Mouse (Mus musculus) stomach, embryonic 16.5 days (tissue): ENCODE data around the gene Nwd1. TPM values are rescaled to one million over a fixed set of nuclear protein-coding genes. Genes with fewer than 3 reads are reported as not detected.

ENCODE experiments used
- ATAC-seq: fragments of 200-750 bp; cut with Nextera tagmentation; 2 replicates; pipeline ENCODE4 v1.8.0; 2017; ENCODE audit warnings: moderate number of reproducible peaks, moderate TSS enrichment; ENCODE audit not compliant: insufficient read depth, low FRiP score
- H3K27ac ChIP-seq: fragments of 300-500 bp; sonication (generic); 2 replicates; pipeline ENCODE4 v1.5.1; 2014; ENCODE audit warnings: low read length
- H3K27me3 ChIP-seq: fragments of 300-500 bp; sonication (generic); 2 replicates; pipeline ENCODE4 v1.6.1; 2014; ENCODE audit warnings: low read length, control low read depth, mixed read lengths; ENCODE audit not compliant: control insufficient read depth, insufficient read depth
- H3K36me3 ChIP-seq: fragments of 300-500 bp; sonication (generic); 2 replicates; pipeline ENCODE4 v1.6.1; 2014; ENCODE audit warnings: low read length; ENCODE audit not compliant: control insufficient read depth, insufficient read depth
- H3K4me1 ChIP-seq: fragments of 300-500 bp; sonication (generic); 2 replicates; pipeline ENCODE4 v1.6.1; 2014; ENCODE audit warnings: low read length, control low read depth, mixed read lengths; ENCODE audit not compliant: control insufficient read depth, insufficient read depth
- H3K4me2 ChIP-seq: fragments of 300-500 bp; sonication (generic); 2 replicates; pipeline ENCODE4 v1.6.1; 2014; ENCODE audit warnings: low read depth, low read length, mixed read lengths
- H3K4me3 ChIP-seq: fragments of 300-500 bp; sonication (generic); replicated peaks from 2 replicates; pipeline ENCODE4 v1.5.1; 2014; ENCODE audit warnings: mild to moderate bottlenecking, low read length
- H3K9ac ChIP-seq: fragments of 300-500 bp; sonication (generic); 2 replicates; pipeline ENCODE4 v1.6.1; 2014; ENCODE audit warnings: low read length
- H3K9me3 ChIP-seq: fragments of 300-500 bp; sonication (generic); replicated peaks from 2 replicates; pipeline ENCODE4 v1.6.1; 2016; ENCODE audit warnings: low read length, control low read depth; ENCODE audit not compliant: control insufficient read depth
- WGBS: fragments of 180-500 bp; shearing (Covaris S2); extraction: QIAGEN DNeasy Blood & Tissue Kit; methylation state at CpG from one replicate; pipeline ENCODE4 v1.1.7; 2014; 5-methylcytosine and 5-hydroxymethylcytosine counted together
- polyA plus RNA-seq: library from polyadenylated mRNA; unstranded; fragments of >200 nt; fragmentation: Nextera tagmentation; extraction: Ambion mirVana; gene quantifications from 2 replicates; pipeline ENCODE4 v1.2.1, GENCODE M21; 2015

Nwd1 gene
- polyA plus RNA-seq, 1 experiment from 2014 or later: 0.09 TPM

GRCm38 (mm10) chr8:72723651-72724001 is 77.1 kb downstream of the Nwd1 start:
- H3K27me3 ChIP-seq: no peaks in the 10 kb centered on the region

GRCm38 (mm10) chr8:72728636-72729035 is 82.1 kb downstream of the Nwd1 start:
- 87% methylated on average over 1 of the region's 1 CpGs for WGBS
- H3K4me1 ChIP-seq: peaks cover 11% of the 10 kb centered on the region; the same call in 1 of the 2 replicates
- ATAC-seq: no peak
- no peaks in the 10 kb centered on the region for H3K9me3 ChIP-seq
- no peak overlapping the region for H3K27ac ChIP-seq
- H3K4me3 ChIP-seq: no peak overlapping the region
- H3K36me3 ChIP-seq: peaks cover 62% of the 10 kb centered on the region
- H3K4me2 ChIP-seq: no peak overlapping the region
- H3K27me3 ChIP-seq: no peaks in the 10 kb centered on the region
- no peak overlapping the region for H3K9ac ChIP-seq

More at GRCm38 (mm10) chr8:72723651-72724001, 77.1 kb downstream of the Nwd1 start:
- WGBS: under 1% methylated on average over 30 of the region's 30 CpGs
- Histone ChIP-seq H3K9ac (peak overlapping the region; percentile 97), H3K27ac (no peak overlapping the region), H3K4me3 (peak overlapping the region; percentile 95), H3K36me3 (peaks cover 27% of the 10 kb centered on the region; the same call in 1 of the 2 replicates), H3K9me3 (no peaks in the 10 kb centered on the region), H3K4me1 (peaks cover 9% of the 10 kb centered on the region; the same call in 1 of the 2 replicates), H3K4me2 (peak overlapping the region; percentile 93)
- no peak for ATAC-seq

GRCm38 (mm10) chr8:72735001-72735400 is 88.5 kb downstream of the Nwd1 start:
- Histone ChIP-seq H3K9me3 (no peaks in the 10 kb centered on the region), H3K36me3 (peaks cover 58% of the 10 kb centered on the region), H3K27me3 (no peaks in the 10 kb centered on the region), H3K4me1 (no peaks in the 10 kb centered on the region), H3K27ac (no peak overlapping the region), H3K4me3 (no peak overlapping the region), H3K9ac (no peak overlapping the region), H3K4me2 (no peak overlapping the region)
- no peak for ATAC-seq
- WGBS: 75% methylated on average over 5 of the region's 5 CpGs

GRCm38 (mm10) chr8:72736868-72737267 is 90.4 kb downstream of the Nwd1 start:
- no peak overlapping the region for H3K27ac ChIP-seq
- H3K9ac ChIP-seq: no peak overlapping the region
- H3K4me1 ChIP-seq: no peaks in the 10 kb centered on the region
- no peak for ATAC-seq
- H3K4me3 ChIP-seq: no peak overlapping the region
- H3K27me3 ChIP-seq: no peaks in the 10 kb centered on the region
- H3K36me3 ChIP-seq: peaks cover 42% of the 10 kb centered on the region
- no peak overlapping the region for H3K4me2 ChIP-seq
- no peaks in the 10 kb centered on the region for H3K9me3 ChIP-seq

GRCm38 (mm10) chr8:72746061-72746460 is 99.5 kb downstream of the Nwd1 start:
- H3K27ac ChIP-seq: no peak overlapping the region
- peaks cover 41% of the 10 kb centered on the region for H3K36me3 ChIP-seq
- H3K9me3 ChIP-seq: no peaks in the 10 kb centered on the region
- no peak overlapping the region for H3K4me3 ChIP-seq
- H3K4me2 ChIP-seq: no peak overlapping the region
- H3K4me1 ChIP-seq: no peaks in the 10 kb centered on the region
- ATAC-seq: 0 out of 2 replicates have a peak, but pooled peaks have one; percentile 16
- H3K9ac ChIP-seq: no peak overlapping the region
- WGBS: 35% methylated on average over 5 of the region's 5 CpGs
- H3K27me3 ChIP-seq: no peaks in the 10 kb centered on the region

- Histone ChIP-seq H3K27ac (no peak overlapping the region), H3K36me3 (peaks cover 44% of the 10 kb centered on the region), H3K27me3 (no peaks in the 10 kb centered on the region), H3K4me2 (no peak overlapping the region), H3K9me3 (no peaks in the 10 kb centered on the region), H3K4me1 (no peaks in the 10 kb centered on the region), H3K4me3 (no peak overlapping the region), H3K9ac (no peak overlapping the region)
- no peak for ATAC-seq
- 94% methylated on average over 26 of the region's 26 CpGs for WGBS
Observed at GRCm38 (mm10) chr8:72749846-72750245, 103.3 kb downstream of the Nwd1 start.

GRCm38 (mm10) chr8:72750266-72750665 is 103.8 kb downstream of the Nwd1 start:
- Histone ChIP-seq H3K27me3 (no peaks in the 10 kb centered on the region), H3K4me2 (no peak overlapping the region), H3K9me3 (no peaks in the 10 kb centered on the region), H3K36me3 (peaks cover 43% of the 10 kb centered on the region), H3K4me1 (no peaks in the 10 kb centered on the region), H3K9ac (no peak overlapping the region), H3K4me3 (no peak overlapping the region), H3K27ac (no peak overlapping the region)
- 99% methylated on average over 6 of the region's 6 CpGs for WGBS
- ATAC-seq: no peak

GRCm38 (mm10) chr8:72751126-72751525 is 104.6 kb downstream of the Nwd1 start:
- H3K36me3 ChIP-seq: peaks cover 48% of the 10 kb centered on the region
- WGBS: 82% methylated on average over 3 of the region's 3 CpGs
- H3K27me3 ChIP-seq: no peaks in the 10 kb centered on the region
- ATAC-seq: no peak
- H3K4me3 ChIP-seq: no peak overlapping the region
- no peaks in the 10 kb centered on the region for H3K4me1 ChIP-seq
- H3K9me3 ChIP-seq: no peaks in the 10 kb centered on the region
- no peak overlapping the region for H3K27ac ChIP-seq
- H3K9ac ChIP-seq: no peak overlapping the region
- no peak overlapping the region for H3K4me2 ChIP-seq

- no peak overlapping the region for H3K27ac ChIP-seq
- ATAC-seq: no peak
- H3K27me3 ChIP-seq: no peaks in the 10 kb centered on the region
- H3K4me1 ChIP-seq: no peaks in the 10 kb centered on the region
- no peak overlapping the region for H3K9ac ChIP-seq
- WGBS: 72% methylated on average over 3 of the region's 3 CpGs
- no peak overlapping the region for H3K4me2 ChIP-seq
- H3K36me3 ChIP-seq: peaks cover 46% of the 10 kb centered on the region
- H3K4me3 ChIP-seq: no peak overlapping the region
- no peaks in the 10 kb centered on the region for H3K9me3 ChIP-seq
Observed at GRCm38 (mm10) chr8:72752289-72752688, 105.8 kb downstream of the Nwd1 start.

GRCm38 (mm10) chr8:72753165-72753564 is 106.7 kb downstream of the Nwd1 start:
- Histone ChIP-seq H3K9me3 (no peaks in the 10 kb centered on the region), H3K36me3 (peaks cover 51% of the 10 kb centered on the region), H3K27ac (no peak overlapping the region), H3K27me3 (no peaks in the 10 kb centered on the region), H3K4me3 (no peak overlapping the region), H3K4me1 (no peaks in the 10 kb centered on the region), H3K4me2 (no peak overlapping the region), H3K9ac (no peak overlapping the region)
- ATAC-seq: no peak
- 94% methylated on average over 9 of the region's 9 CpGs for WGBS
